Comparison of ENCODE assay signal across 16 mouse cellular contexts in the genomic region with DNA sequence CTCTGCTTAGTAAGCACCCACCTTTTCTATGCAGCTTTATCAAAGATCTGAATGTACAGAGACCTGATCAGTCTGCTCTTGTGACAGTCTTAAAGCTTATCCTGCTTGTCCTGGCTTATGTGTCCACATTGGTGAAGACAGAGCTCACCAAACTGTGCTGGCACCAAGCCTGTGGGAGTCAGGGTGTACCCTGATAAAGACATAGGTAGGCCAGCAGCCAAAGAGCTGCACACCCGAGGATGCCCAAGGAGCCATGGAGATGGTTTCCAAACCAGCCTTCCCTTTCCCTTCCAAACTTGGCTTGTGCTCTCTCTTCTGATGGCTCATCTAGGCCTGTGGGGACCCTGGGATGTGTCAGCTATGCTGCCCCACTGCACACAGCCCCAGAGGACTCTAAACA. TPM values are rescaled to one million over a fixed set of nuclear protein-coding genes. Genes with fewer than 3 reads are reported as not detected.
"Had no signal": no experiment of that assay in that cellular context is flagged by ENCODE, and none has a peak within 500 bp of the region (broad histone marks: within the 10 kb centered on the region; RNA-seq: fewer than 3 reads in every experiment).

No protein-coding gene starts in this region.

- ATAC-seq: intestine, embryonic 15.5 days; lung, postnatal 0 days; midbrain, embryonic 15.5 days had no signal

- H3K9ac ChIP-seq: intestine, embryonic 15.5 days; limb, embryonic 12.5 days; liver, embryonic 14.5 days; midbrain, embryonic 15.5 days; neural tube, embryonic 12.5 days had no signal

- H3K4me1 ChIP-seq: intestine, embryonic 15.5 days; neural tube, embryonic 12.5 days had no signal

- H3K9me3 ChIP-seq: intestine, embryonic 15.5 days; limb, embryonic 12.5 days; midbrain, embryonic 15.5 days; neural tube, embryonic 12.5 days had no signal

- DNase-seq: kidney, adult 8-10 months; kidney, postnatal 25 days; layer of hippocampus, adult 9-11 months; layer of hippocampus, postnatal 36 days; liver; lung, adult 2 months; lung, postnatal 36 days; thymus, postnatal 36 days had no signal

- H3K27me3 ChIP-seq: midbrain, embryonic 15.5 days; neural tube, embryonic 12.5 days had no signal

- H3K27ac ChIP-seq: intestine, embryonic 15.5 days; limb, embryonic 12.5 days; liver, embryonic 14.5 days; midbrain, embryonic 15.5 days; neural tube, embryonic 12.5 days had no signal

- H3K4me2 ChIP-seq: intestine, embryonic 15.5 days; limb, embryonic 12.5 days; midbrain, embryonic 11.5 days; midbrain, embryonic 15.5 days; neural tube, embryonic 12.5 days had no signal

- H3K36me3 ChIP-seq: intestine, embryonic 15.5 days; limb, embryonic 12.5 days; midbrain, embryonic 15.5 days; neural tube, embryonic 12.5 days had no signal

- H3K4me3 ChIP-seq: intestine, embryonic 15.5 days; limb, embryonic 12.5 days; midbrain, embryonic 15.5 days; neural tube, embryonic 12.5 days had no signal

RNA-seq across cellular contexts. Expression of a gene that starts 6.9 kb away (rescaled TPM):
- total RNA-seq: megakaryocyte, adult 5-6 weeks had no signal
